Mouse (Mus musculus) heart, embryonic 12.5 days (tissue): ENCODE data around the gene Atg2a. TPM values are rescaled to one million over a fixed set of nuclear protein-coding genes. Genes with fewer than 3 reads are reported as not detected.

Experiments used
- ATAC-seq: fragments of 200-750 bp; cut with Nextera tagmentation; 2 replicates; pipeline ENCODE4 v1.8.0; 2017; ENCODE audit warnings: moderate TSS enrichment, moderate library complexity; ENCODE audit not compliant: insufficient number of reproducible peaks, low FRiP score
- H3K27ac ChIP-seq: fragments of 300-500 bp; sonication (generic); 2 replicates; pipeline ENCODE4 v1.5.1; 2016; ENCODE audit warnings: mild to moderate bottlenecking, moderate library complexity; ENCODE audit not compliant: poor library complexity, severe bottlenecking
- H3K27me3 ChIP-seq: fragments of 300-500 bp; sonication (generic); replicated peaks from 2 replicates; pipeline ENCODE4 v1.6.1; 2016; ENCODE audit warnings: mild to moderate bottlenecking, moderate library complexity
- H3K36me3 ChIP-seq: fragments of 300-500 bp; sonication (generic); 2 replicates; pipeline ENCODE4 v1.6.1; 2016; ENCODE audit warnings: mild to moderate bottlenecking, moderate library complexity
- H3K4me1 ChIP-seq: fragments of 300-500 bp; sonication (generic); replicated peaks from 2 replicates; pipeline ENCODE4 v1.6.1; 2016; ENCODE audit warnings: mild to moderate bottlenecking
- H3K4me2 ChIP-seq: fragments of 300-500 bp; sonication (generic); 2 replicates; pipeline ENCODE4 v1.6.1; 2016; ENCODE audit warnings: mild to moderate bottlenecking, moderate library complexity
- H3K4me3 ChIP-seq: fragments of 300-500 bp; sonication (generic); 2 replicates; pipeline ENCODE4 v1.5.1; 2016; ENCODE audit warnings: mild to moderate bottlenecking
- H3K9ac ChIP-seq: fragments of 300-500 bp; sonication (generic); 2 replicates; pipeline ENCODE4 v1.6.1; 2016; ENCODE audit warnings: mild to moderate bottlenecking, moderate library complexity
- H3K9me3 ChIP-seq: fragments of 300-500 bp; sonication (generic); replicated peaks from 2 replicates; pipeline ENCODE4 v1.6.1; 2016; ENCODE audit warnings: mild to moderate bottlenecking, moderate library complexity
- WGBS: fragments of 180-500 bp; shearing (Covaris S2); methylation state at CpG from one replicate; pipeline ENCODE4 v1.1.7; 2016; 5-methylcytosine and 5-hydroxymethylcytosine counted together
- polyA plus RNA-seq: library from polyadenylated mRNA; unstranded; fragments of >200 nt; fragmentation: Nextera tagmentation; extraction: Ambion mirVana; gene quantifications from 2 replicates; pipeline ENCODE4 v1.2.1, GENCODE M21; 2016

Atg2a gene
- polyA plus RNA-seq, 1 experiment from 2014 or later = 10.9 TPM

- no peaks in the 10 kb centered on the region for H3K9me3 ChIP-seq
- H3K4me3 ChIP-seq = no peak overlapping the region
- H3K4me1 ChIP-seq = no peaks in the 10 kb centered on the region
- no peak overlapping the region for H3K9ac ChIP-seq
- H3K4me2 ChIP-seq = no peak overlapping the region
- 0 out of 2 replicates have a peak, but pooled peaks cover 7% of the 10 kb centered on the region for H3K27me3 ChIP-seq
- 63% methylated on average over 11 of the region's 11 CpGs for WGBS
- H3K27ac ChIP-seq = no peak overlapping the region
- H3K36me3 ChIP-seq = no peaks in the 10 kb centered on the region
- peak; percentile 15; the same call in 1 of the 2 replicates for ATAC-seq
Observed at GRCm38 (mm10) chr19:6267306-6268169, 26.1 kb downstream of the Atg2a start.

DNA sequence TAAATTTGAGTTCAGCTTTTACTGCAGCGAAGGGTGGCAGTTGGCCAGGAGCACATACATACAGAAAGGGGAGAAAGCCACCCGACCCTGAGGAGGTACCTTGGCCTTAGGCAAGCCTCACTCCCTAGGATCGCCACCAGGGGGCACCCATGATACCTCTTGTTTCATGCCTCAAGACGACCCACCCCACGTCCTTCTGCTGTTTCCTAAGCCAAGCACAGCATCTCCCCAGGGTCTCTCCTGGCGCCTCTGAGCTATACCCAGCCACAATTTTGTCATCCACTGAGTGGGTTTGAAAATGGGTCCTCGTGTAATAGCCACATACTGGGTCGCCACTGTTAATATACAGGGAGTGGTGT lies 26.7 kb downstream of the Atg2a start:
- Histone ChIP-seq H3K27me3 (0 out of 2 replicates have a peak, but pooled peaks cover 7% of the 10 kb centered on the region), H3K36me3 (no peaks in the 10 kb centered on the region), H3K4me3 (no peak overlapping the region), H3K9me3 (no peaks in the 10 kb centered on the region), H3K9ac (no peak overlapping the region), H3K27ac (no peak overlapping the region), H3K4me1 (no peaks in the 10 kb centered on the region), H3K4me2 (no peak overlapping the region)
- 13% methylated on average over 8 of the region's 8 CpGs for WGBS
- ATAC-seq = peak; percentile 64; the same call in 1 of the 2 replicates

GRCm38 (mm10) chr19:6268670-6269132 lies 27.2 kb downstream of the Atg2a start:
- H3K4me1 ChIP-seq = no peaks in the 10 kb centered on the region
- no peak overlapping the region for H3K27ac ChIP-seq
- ATAC-seq = no peak
- H3K9me3 ChIP-seq = no peaks in the 10 kb centered on the region
- H3K4me2 ChIP-seq = no peak overlapping the region
- H3K27me3 ChIP-seq = 0 out of 2 replicates have a peak, but pooled peaks cover 7% of the 10 kb centered on the region
- no peaks in the 10 kb centered on the region for H3K36me3 ChIP-seq
- H3K9ac ChIP-seq = no peak overlapping the region
- no peak overlapping the region for H3K4me3 ChIP-seq
- WGBS = 79% methylated on average over 7 of the region's 7 CpGs

DNA sequence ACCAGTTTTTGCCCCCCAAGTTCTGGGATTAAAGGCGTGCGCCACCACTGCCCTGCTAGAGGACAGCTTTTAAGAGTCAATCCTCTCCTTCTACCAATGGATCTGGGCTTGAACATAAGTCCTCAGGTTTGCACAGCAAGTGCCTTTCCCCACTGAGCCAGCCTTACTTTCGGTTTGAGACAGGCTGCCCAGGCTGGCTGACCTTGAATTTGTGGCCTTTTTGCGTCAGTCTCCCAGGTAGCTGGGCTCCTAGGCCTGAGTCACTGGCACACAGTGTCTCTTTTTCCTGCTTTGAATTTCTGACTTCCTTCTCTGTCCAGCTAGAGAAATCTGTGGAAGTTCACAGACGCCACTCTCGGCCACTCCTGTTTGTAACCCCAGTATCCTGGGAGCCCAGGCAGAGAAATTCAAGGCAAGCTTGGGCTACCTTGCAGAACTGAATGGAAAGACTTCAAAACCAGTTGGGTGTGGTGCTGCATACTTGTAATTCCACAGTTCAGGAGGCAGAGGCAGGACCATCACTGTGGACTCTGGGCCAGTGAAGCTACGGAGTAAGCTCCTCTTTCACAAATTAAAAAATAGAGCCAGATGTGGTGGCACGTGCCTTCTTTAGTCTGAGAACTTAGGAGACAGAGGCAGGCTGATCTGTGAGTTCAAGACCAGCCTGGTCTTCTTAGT lies 28.5 kb downstream of the Atg2a start:
- 85% methylated on average over 8 of the region's 8 CpGs for WGBS
- H3K27ac ChIP-seq = no peak overlapping the region
- no peak overlapping the region for H3K4me2 ChIP-seq
- H3K4me3 ChIP-seq = no peak overlapping the region
- ATAC-seq = no peak
- no peak overlapping the region for H3K9ac ChIP-seq
- H3K36me3 ChIP-seq = no peaks in the 10 kb centered on the region
- no peaks in the 10 kb centered on the region for H3K9me3 ChIP-seq
- H3K27me3 ChIP-seq = 0 out of 2 replicates have a peak, but pooled peaks cover 7% of the 10 kb centered on the region
- no peaks in the 10 kb centered on the region for H3K4me1 ChIP-seq

- Histone ChIP-seq H3K4me2 (no peak overlapping the region), H3K9ac (no peak overlapping the region), H3K4me3 (no peak overlapping the region), H3K27me3 (0 out of 2 replicates have a peak, but pooled peaks cover 7% of the 10 kb centered on the region), H3K4me1 (peaks cover 1% of the 10 kb centered on the region), H3K27ac (no peak overlapping the region), H3K36me3 (no peaks in the 10 kb centered on the region), H3K9me3 (no peaks in the 10 kb centered on the region)
- WGBS = 53% methylated on average over 9 of the region's 9 CpGs
- no peak for ATAC-seq
Observed at GRCm38 (mm10) chr19:6270661-6271060, 29.2 kb downstream of the Atg2a start.

DNA sequence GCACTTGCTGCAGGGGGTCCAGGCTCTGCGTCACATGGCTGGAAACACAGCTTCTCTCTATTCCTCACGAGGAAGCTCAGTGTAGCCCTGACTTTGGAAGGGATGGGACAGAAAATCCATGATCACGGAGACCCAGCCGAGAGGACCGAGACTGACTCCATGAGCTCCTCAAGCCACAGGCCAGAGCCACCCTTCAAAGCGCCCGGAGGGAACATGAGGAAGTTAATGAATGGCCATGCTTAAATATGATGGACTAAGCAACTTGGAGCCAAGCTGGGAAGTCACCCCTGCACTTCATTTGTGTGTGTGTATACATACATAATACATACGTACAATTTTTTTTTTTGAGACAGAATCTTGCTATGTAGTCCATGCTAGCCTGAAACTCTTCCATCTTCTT lies 29.7 kb downstream of the Atg2a start:
- H3K36me3 ChIP-seq = no peaks in the 10 kb centered on the region
- no peak overlapping the region for H3K27ac ChIP-seq
- no peak overlapping the region for H3K4me3 ChIP-seq
- 0 out of 2 replicates have a peak, but pooled peaks cover 7% of the 10 kb centered on the region for H3K27me3 ChIP-seq
- H3K9ac ChIP-seq = no peak overlapping the region
- no peak overlapping the region for H3K4me2 ChIP-seq
- H3K9me3 ChIP-seq = no peaks in the 10 kb centered on the region
- WGBS = 40% methylated on average over 8 of the region's 8 CpGs
- H3K4me1 ChIP-seq = peaks cover 3% of the 10 kb centered on the region
- no peak for ATAC-seq

DNA sequence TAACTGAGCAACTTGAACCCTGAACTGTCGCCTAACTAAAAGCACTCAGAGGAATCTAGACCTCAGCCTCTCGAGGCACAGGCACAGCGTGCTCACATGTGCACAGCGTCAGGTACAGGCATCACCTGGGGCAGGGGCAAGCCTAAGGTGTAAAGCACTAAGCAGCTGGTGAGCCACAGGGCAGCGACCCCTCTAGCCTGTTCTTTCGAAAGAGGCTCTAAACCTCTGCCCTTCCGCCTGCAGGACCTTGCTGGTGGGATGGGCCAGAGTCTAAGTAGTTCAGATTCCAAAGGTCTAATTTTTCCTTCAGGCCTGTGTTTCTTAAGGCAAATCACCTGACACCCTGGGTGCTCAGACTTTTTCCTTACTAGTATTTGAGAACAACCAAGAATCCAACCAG lies 30.6 kb downstream of the Atg2a start:
- Histone ChIP-seq H3K36me3 (no peaks in the 10 kb centered on the region), H3K27me3 (0 out of 2 replicates have a peak, but pooled peaks cover 7% of the 10 kb centered on the region), H3K4me1 (peaks cover 3% of the 10 kb centered on the region), H3K4me3 (no peak overlapping the region), H3K4me2 (no peak overlapping the region), H3K9ac (no peak overlapping the region), H3K9me3 (no peaks in the 10 kb centered on the region), H3K27ac (no peak overlapping the region)
- 73% methylated on average over 7 of the region's 7 CpGs for WGBS
- no peak for ATAC-seq

DNA sequence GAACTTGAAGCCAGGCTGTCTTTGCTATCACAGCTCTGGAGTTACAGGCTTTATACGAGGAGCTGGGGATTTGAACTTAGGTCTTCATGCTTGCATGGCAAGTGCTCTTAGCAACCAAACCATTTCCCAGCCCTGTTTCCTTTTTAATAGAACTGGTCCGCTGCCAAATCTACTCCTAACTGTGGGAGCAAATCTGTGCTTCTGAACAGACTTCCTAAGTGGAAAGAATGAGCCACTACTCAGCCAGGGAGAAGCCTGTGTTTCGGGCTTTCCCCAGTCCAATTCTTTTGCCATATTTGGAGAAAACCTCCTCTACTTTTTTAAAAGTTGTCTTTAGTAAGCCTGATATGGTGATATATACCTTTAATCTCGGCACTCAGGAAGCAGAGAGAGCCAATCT lies 31.3 kb downstream of the Atg2a start:
- H3K27me3 ChIP-seq = 0 out of 2 replicates have a peak, but pooled peaks cover 7% of the 10 kb centered on the region
- no peak overlapping the region for H3K4me3 ChIP-seq
- peaks cover 5% of the 10 kb centered on the region for H3K4me1 ChIP-seq
- ATAC-seq = no peak
- no peaks in the 10 kb centered on the region for H3K36me3 ChIP-seq
- peak overlapping the region; percentile 14; the same call in 1 of the 2 replicates for H3K27ac ChIP-seq
- no peaks in the 10 kb centered on the region for H3K9me3 ChIP-seq
- 59% methylated on average over 4 of the region's 4 CpGs for WGBS
- no peak overlapping the region for H3K4me2 ChIP-seq
- no peak overlapping the region for H3K9ac ChIP-seq

GRCm38 (mm10) chr19:6273592-6273991 lies 32.1 kb downstream of the Atg2a start:
- WGBS = 83% methylated on average over 4 of the region's 4 CpGs
- 0 out of 2 replicates have a peak, but pooled peaks cover 7% of the 10 kb centered on the region for H3K27me3 ChIP-seq
- no peak overlapping the region for H3K27ac ChIP-seq
- H3K9me3 ChIP-seq = no peaks in the 10 kb centered on the region
- H3K4me1 ChIP-seq = peaks cover 14% of the 10 kb centered on the region
- H3K9ac ChIP-seq = no peak overlapping the region
- H3K4me2 ChIP-seq = no peak overlapping the region
- H3K4me3 ChIP-seq = no peak overlapping the region
- H3K36me3 ChIP-seq = no peaks in the 10 kb centered on the region
- ATAC-seq = no peak

- Histone ChIP-seq H3K9me3 (no peaks in the 10 kb centered on the region), H3K4me2 (no peak overlapping the region), H3K4me1 (peaks cover 19% of the 10 kb centered on the region), H3K4me3 (no peak overlapping the region), H3K9ac (no peak overlapping the region), H3K36me3 (no peaks in the 10 kb centered on the region), H3K27me3 (0 out of 2 replicates have a peak, but pooled peaks cover 7% of the 10 kb centered on the region), H3K27ac (no peak overlapping the region)
- WGBS = 86% methylated on average over 13 of the region's 13 CpGs
- ATAC-seq = no peak
Observed at GRCm38 (mm10) chr19:6273998-6274608, 32.6 kb downstream of the Atg2a start.
